Mouse (Mus musculus) E14TG2a.4 (cell line): ENCODE measurements around the gene Cyp2t4.

Experiments used
- CTCF ChIP-seq: conservative IDR thresholded peaks from 2 replicates; pipeline ENCODE4 v1.5.1; 2014; ENCODE audit warnings: low read length
- POU5F1 ChIP-seq: IDR thresholded peaks from 2 replicates; pipeline ENCODE4 v1.6.1; 2014; ENCODE audit warnings: low read length, borderline replicate concordance

GRCm38 (mm10) chr7:27111038-27111437 is 42.5 kb upstream of the Cyp2t4 start:
- TF ChIP-seq CTCF (no peak), POU5F1 (no peak)
